Mouse (Mus musculus): ENCODE measurements at regions not wholly inside any gene's neighbourhood (a gene's known extent, or its start where the extent isn't known, plus 50 kb on each side); places are given as distances from the start of the nearest gene placed in this dataset.

- WGBS, result 46% methylated on average over 5 of the region's 5 CpGs
- H3K27ac ChIP-seq (ENCODE audit: low read length), result no peak overlapping the region
- TF ChIP-seq CTCF (IDR thresholded peaks at IDR 0.05) (no peak), EP300 (IDR thresholded peaks at IDR 0.05) (no peak)
- peak; percentile 28 for ATAC-seq
- H3K36me3 ChIP-seq (ENCODE audit: insufficient read depth, low read length), result no peaks in the 10 kb centered on the region
- peak; percentile 39 for DNase-seq (ENCODE audit: low spot score)
- H3K27me3 ChIP-seq (replicated peaks; ENCODE audit: insufficient read depth, low read length), result no peaks in the 10 kb centered on the region
- H3K4me1 ChIP-seq (ENCODE audit: insufficient read depth, low read depth, low read length), result no peaks in the 10 kb centered on the region
- no peak overlapping the region for H3K4me2 ChIP-seq (replicated peaks; ENCODE audit: low read depth, low read length)
- no peak overlapping the region for H3K9ac ChIP-seq (replicated peaks; ENCODE audit: low read depth)
- no peak overlapping the region for H3K4me3 ChIP-seq (ENCODE audit: low read depth, low read length)
- no peaks in the 10 kb centered on the region for H3K9me3 ChIP-seq (ENCODE audit: low read length)
These were observed 131.2 kb upstream of the Mpdz start for GRCm38 (mm10) chr4:81573771-81574170.

GRCm38 (mm10) chr4:81570736-81571135, 128.1 kb upstream of the Mpdz start:
- no peaks in the 10 kb centered on the region for H3K27me3 ChIP-seq (replicated peaks; ENCODE audit: insufficient read depth, low read length)
- DNase-seq (ENCODE audit: low spot score) (no peak), ATAC-seq (no peak)
- no peak for TF ChIP-seq CTCF (IDR thresholded peaks at IDR 0.05)
- TF ChIP-seq EP300 (IDR thresholded peaks at IDR 0.05), result no peak
- H3K4me1 ChIP-seq (ENCODE audit: insufficient read depth, low read depth, low read length), result no peaks in the 10 kb centered on the region
- H3K4me3 ChIP-seq (ENCODE audit: low read depth, low read length), result no peak overlapping the region
- no peaks in the 10 kb centered on the region for H3K9me3 ChIP-seq (ENCODE audit: low read length)
- no peaks in the 10 kb centered on the region for H3K36me3 ChIP-seq (ENCODE audit: insufficient read depth, low read length)
- H3K9ac ChIP-seq (replicated peaks; ENCODE audit: low read depth), result no peak overlapping the region
- H3K27ac ChIP-seq (ENCODE audit: low read length), result no peak overlapping the region
- 52% methylated on average over 4 of the region's 4 CpGs for WGBS
- H3K4me2 ChIP-seq (replicated peaks; ENCODE audit: low read depth, low read length), result no peak overlapping the region

- Histone ChIP-seq H3K4me1 (ENCODE audit: insufficient read depth, low read depth, low read length) (no peaks in the 10 kb centered on the region), H3K27ac (ENCODE audit: low read length) (no peak overlapping the region), H3K4me3 (ENCODE audit: low read depth, low read length) (no peak overlapping the region), H3K4me2 (replicated peaks; ENCODE audit: low read depth, low read length) (no peak overlapping the region), H3K9ac (replicated peaks; ENCODE audit: low read depth) (no peak overlapping the region), H3K27me3 (replicated peaks; ENCODE audit: insufficient read depth, low read length) (no peaks in the 10 kb centered on the region), H3K36me3 (ENCODE audit: insufficient read depth, low read length) (no peaks in the 10 kb centered on the region), H3K9me3 (ENCODE audit: low read length) (no peaks in the 10 kb centered on the region)
- ATAC-seq, result no peak
- TF ChIP-seq CTCF (IDR thresholded peaks at IDR 0.05) (no peak), EP300 (IDR thresholded peaks at IDR 0.05) (no peak)
- 75% methylated on average over 3 of the region's 3 CpGs for WGBS
- no peak for DNase-seq (ENCODE audit: low spot score)
These were observed 126.9 kb upstream of the Mpdz start for GRCm38 (mm10) chr4:81569531-81569930.

GRCm38 (mm10) chr4:81568404-81568803, 125.8 kb upstream of the Mpdz start:
- Histone ChIP-seq H3K9ac (replicated peaks; ENCODE audit: low read depth) (no peak overlapping the region), H3K4me3 (ENCODE audit: low read depth, low read length) (no peak overlapping the region), H3K4me2 (replicated peaks; ENCODE audit: low read depth, low read length) (no peak overlapping the region), H3K27ac (ENCODE audit: low read length) (no peak overlapping the region), H3K9me3 (ENCODE audit: low read length) (no peaks in the 10 kb centered on the region), H3K4me1 (ENCODE audit: insufficient read depth, low read depth, low read length) (no peaks in the 10 kb centered on the region), H3K36me3 (ENCODE audit: insufficient read depth, low read length) (no peaks in the 10 kb centered on the region), H3K27me3 (replicated peaks; ENCODE audit: insufficient read depth, low read length) (no peaks in the 10 kb centered on the region)
- no peak for TF ChIP-seq EP300 (IDR thresholded peaks at IDR 0.05)
- TF ChIP-seq CTCF (IDR thresholded peaks at IDR 0.05), result no peak
- DNase-seq (ENCODE audit: low spot score) (peak; percentile 6), ATAC-seq (no peak)
- WGBS, result 74% methylated on average over 6 of the region's 6 CpGs

GRCm38 (mm10) chr4:81567928-81568327, 125.3 kb upstream of the Mpdz start:
- TF ChIP-seq CTCF (IDR thresholded peaks at IDR 0.05) (no peak), EP300 (IDR thresholded peaks at IDR 0.05) (no peak)
- H3K36me3 ChIP-seq (ENCODE audit: insufficient read depth, low read length), result no peaks in the 10 kb centered on the region
- no peak for DNase-seq (ENCODE audit: low spot score)
- no peaks in the 10 kb centered on the region for H3K27me3 ChIP-seq (replicated peaks; ENCODE audit: insufficient read depth, low read length)
- H3K4me1 ChIP-seq (ENCODE audit: insufficient read depth, low read depth, low read length), result no peaks in the 10 kb centered on the region
- H3K4me3 ChIP-seq (ENCODE audit: low read depth, low read length), result no peak overlapping the region
- no peak overlapping the region for H3K9ac ChIP-seq (replicated peaks; ENCODE audit: low read depth)
- H3K4me2 ChIP-seq (replicated peaks; ENCODE audit: low read depth, low read length), result no peak overlapping the region
- no peak overlapping the region for H3K27ac ChIP-seq (ENCODE audit: low read length)
- 56% methylated on average over 5 of the region's 5 CpGs for WGBS
- ATAC-seq, result no peak
- H3K9me3 ChIP-seq (ENCODE audit: low read length), result no peaks in the 10 kb centered on the region

GRCm38 (mm10) chr4:81566526-81566925, 123.9 kb upstream of the Mpdz start:
- Histone ChIP-seq H3K36me3 (ENCODE audit: insufficient read depth, low read length) (no peaks in the 10 kb centered on the region), H3K4me3 (ENCODE audit: low read depth, low read length) (no peak overlapping the region), H3K27me3 (replicated peaks; ENCODE audit: insufficient read depth, low read length) (no peaks in the 10 kb centered on the region), H3K9ac (replicated peaks; ENCODE audit: low read depth) (no peak overlapping the region), H3K9me3 (ENCODE audit: low read length) (no peaks in the 10 kb centered on the region), H3K4me2 (replicated peaks; ENCODE audit: low read depth, low read length) (peak overlapping the region; percentile 11; the same call in 1 of the 2 replicates), H3K4me1 (ENCODE audit: insufficient read depth, low read depth, low read length) (no peaks in the 10 kb centered on the region), H3K27ac (ENCODE audit: low read length) (no peak overlapping the region)
- no peak for ATAC-seq
- DNase-seq (ENCODE audit: low spot score), result no peak
- TF ChIP-seq CTCF (IDR thresholded peaks at IDR 0.05) (no peak), EP300 (IDR thresholded peaks at IDR 0.05) (no peak)
- WGBS, result 71% methylated on average over 11 of the region's 11 CpGs

Measured in lung, postnatal 0 days (tissue).